Mouse (Mus musculus) cerebellum, postnatal 10 days (tissue): ENCODE results near the gene Calb2.

Source experiments
- DNase-seq, 2 experiments: peaks; one replicate each; pipeline ENCODE4 v3.0.0; 2021; ENCODE audit warnings: mixed read lengths in 2 of 2

Gene Calb2

GRCm38 (mm10) chr8:110119715-110120114 lies 48.3 kb downstream of the Calb2 start:
- DNase-seq = peak; percentile 82 to 84

- peak in 1 of 2 experiments; percentile 36 for DNase-seq
These were observed 65.4 kb downstream of the Calb2 start, which contains the start of gene Gm17720 for GRCm38 (mm10) chr8:110102653-110103052. Gene Gm17720, minus strand, starts transcription at chr8:110102753.

- no peak for DNase-seq
These were observed 66.3 kb downstream of the Calb2 start for GRCm38 (mm10) chr8:110101676-110102075.

GRCm38 (mm10) chr8:110100907-110101306 lies 67.1 kb downstream of the Calb2 start, which contains the start of gene Gm21964:
Gene Gm21964, plus strand, starts transcription at chr8:110101207.
- no peak for DNase-seq

GRCm38 (mm10) chr8:110091869-110092268 lies 76.1 kb downstream of the Calb2 start:
- DNase-seq = peak; percentile 71 to 80
